Mouse (Mus musculus) T-cell, adult 2 months (primary cell): Measurements from ENCODE around the gene Mrpl12.
"Not testable (repeated sequence)": the region's sequence is repeated elsewhere in the genome, so short reads cannot be mapped to it uniquely, and the experiment has no call there.

Source experiments
- DNase-seq: peaks from one replicate; pipeline ENCODE4 v3.0.0; 2022; ENCODE audit warnings: low spot score

Mrpl12 gene

GRCm38 (mm10) chr11:120508290-120508870 is 24.0 kb downstream of the Mrpl12 start:
- no peak for DNase-seq

- DNase-seq, result no peak
These were observed 25.5 kb downstream of the Mrpl12 start for GRCm38 (mm10) chr11:120509940-120510339.

- DNase-seq, result peak; percentile 20
These were observed 26.1 kb downstream of the Mrpl12 start for GRCm38 (mm10) chr11:120510375-120511030.

- DNase-seq, result no peak
These were observed 28.5 kb downstream of the Mrpl12 start for GRCm38 (mm10) chr11:120512790-120513453.

GRCm38 (mm10) chr11:120514262-120514661 is 29.8 kb downstream of the Mrpl12 start:
- DNase-seq, result not testable (repeated sequence)

- peak; percentile 77 for DNase-seq
These were observed 31.2 kb downstream of the Mrpl12 start for GRCm38 (mm10) chr11:120515611-120516010.

GRCm38 (mm10) chr11:120517147-120517546 is 32.7 kb downstream of the Mrpl12 start:
- DNase-seq, result no peak

- DNase-seq, result no peak
These were observed 33.6 kb downstream of the Mrpl12 start for GRCm38 (mm10) chr11:120518027-120518426.

GRCm38 (mm10) chr11:120518558-120518957 is 34.1 kb downstream of the Mrpl12 start:
- DNase-seq, result no peak

- peak; percentile 9 for DNase-seq
These were observed 35.3 kb downstream of the Mrpl12 start for GRCm38 (mm10) chr11:120519738-120520137.

GRCm38 (mm10) chr11:120520498-120520897 is 36.1 kb downstream of the Mrpl12 start:
- DNase-seq, result no peak

- DNase-seq, result no peak
These were observed 36.6 kb downstream of the Mrpl12 start for GRCm38 (mm10) chr11:120520967-120521540.

GRCm38 (mm10) chr11:120522581-120522980 is 38.2 kb downstream of the Mrpl12 start:
- no peak for DNase-seq

GRCm38 (mm10) chr11:120525959-120526358 is 41.5 kb downstream of the Mrpl12 start:
- DNase-seq, result no peak

GRCm38 (mm10) chr11:120527690-120528354 is 43.4 kb downstream of the Mrpl12 start:
- no peak for DNase-seq

GRCm38 (mm10) chr11:120528903-120529302 is 44.5 kb downstream of the Mrpl12 start:
- DNase-seq, result no peak

GRCm38 (mm10) chr11:120530085-120530964 is 45.9 kb downstream of the Mrpl12 start, which contains the start of gene Gcgr:
Gene Gcgr (plus strand): TSS chr11:120530699.
- no peak for DNase-seq

- DNase-seq, result no peak
These were observed 47.2 kb downstream of the Mrpl12 start for GRCm38 (mm10) chr11:120531646-120532045.

GRCm38 (mm10) chr11:120534093-120534492 is 49.7 kb downstream of the Mrpl12 start:
- DNase-seq, result no peak

- no peak for DNase-seq
These were observed 50.7 kb downstream of the Mrpl12 start for GRCm38 (mm10) chr11:120535145-120535544.

GRCm38 (mm10) chr11:120535804-120536203 is 51.4 kb downstream of the Mrpl12 start:
- DNase-seq, result no peak
